Mouse (Mus musculus) adrenal gland, adult 8-10 months (tissue): ENCODE results near the gene P4hb. TPM values are rescaled to one million over a fixed set of nuclear protein-coding genes. Genes with fewer than 3 reads are reported as not detected.
"Not testable (repeated sequence)": the region's sequence is repeated elsewhere in the genome, so short reads cannot be mapped to it uniquely, and the experiment has no call there.

Experiments used
- DNase-seq: peaks from one replicate; pipeline ENCODE4 v3.0.0; 2022
- total RNA-seq, 4 experiments: library from RNA; stranded (reverse); gene quantifications; 2 replicates each; pipeline ENCODE4 v1.2.4; 2022

P4hb gene
- total RNA-seq, 4 experiments from 2014 or later = 439 to 580 (median 550) TPM

- DNase-seq = peak; percentile 89
Observed at GRCm38 (mm10) chr11:120598283-120598989, 25.4 kb upstream of the P4hb start, which contains the start of the genes Alyref and Anapc11. Gene Alyref (minus strand): TSS chr11:120598365. Gene Anapc11 (plus strand): TSS chr11:120598421.

DNA sequence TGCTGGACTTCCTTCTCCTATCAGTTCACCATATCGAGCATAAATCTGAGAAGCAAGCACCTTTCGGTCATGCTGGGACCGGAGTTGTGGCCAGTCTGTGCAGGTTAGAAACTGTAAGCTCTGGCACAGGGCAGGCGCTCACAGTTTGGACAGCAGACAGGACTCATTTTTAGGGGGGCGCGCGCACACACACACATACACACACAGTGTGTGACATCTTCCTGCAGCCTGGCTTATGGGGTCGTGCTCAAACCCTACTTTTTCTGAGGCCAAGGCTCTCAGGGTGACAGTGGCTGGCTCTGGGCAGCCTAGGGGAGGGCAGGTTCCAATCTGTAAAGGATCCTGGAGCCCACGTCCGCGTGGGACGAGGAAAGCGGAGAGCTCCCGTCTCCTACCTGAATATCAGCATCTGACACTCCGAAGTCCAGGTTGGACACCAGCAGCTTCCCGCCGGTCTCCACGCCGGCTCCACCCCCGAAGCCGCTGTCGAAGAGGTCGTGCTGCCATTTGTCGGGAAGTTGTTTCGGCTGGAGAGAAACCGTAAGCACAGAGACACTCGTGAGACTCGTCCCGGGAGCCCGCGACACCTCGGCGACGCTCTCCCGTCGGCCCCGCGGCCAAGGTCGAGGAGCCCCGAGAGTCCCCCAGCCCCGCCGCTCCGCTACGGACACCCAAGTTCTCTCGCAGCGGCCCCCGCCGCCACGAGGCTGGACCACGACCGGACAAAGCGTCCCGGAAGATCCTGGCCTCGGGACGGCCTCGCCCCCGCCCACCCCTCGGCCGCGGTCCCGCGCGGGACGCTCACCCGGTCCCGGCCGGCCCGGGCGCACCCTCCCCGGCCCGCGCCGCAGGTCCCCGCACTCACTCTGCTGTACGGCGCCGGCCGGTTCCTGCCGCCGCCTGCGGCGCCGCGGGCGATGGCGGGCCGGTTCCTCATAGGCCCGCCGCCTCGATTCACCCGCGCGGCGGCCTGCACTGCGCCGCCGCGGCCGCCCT, 24.5 kb upstream of the P4hb start:
- no peak for DNase-seq

DNA sequence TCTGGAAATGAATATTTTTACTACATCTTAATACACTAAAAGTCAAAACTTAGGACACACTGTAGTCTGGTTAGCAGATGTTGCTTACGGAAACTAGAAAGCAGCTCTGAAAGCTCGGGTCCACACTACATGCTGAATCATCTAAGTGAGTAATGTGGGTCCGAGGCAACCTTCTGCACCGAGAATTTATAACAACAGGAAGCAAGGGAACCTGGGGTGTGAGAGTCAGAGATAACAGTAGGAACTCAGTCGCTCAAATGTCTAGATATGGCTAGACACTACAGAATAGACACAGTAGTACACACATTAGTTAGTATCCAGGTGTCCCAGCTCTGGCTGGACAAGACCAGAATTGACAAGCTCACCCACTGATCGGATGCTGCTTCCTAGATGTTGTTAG, 15.5 kb upstream of the P4hb start:
- DNase-seq = no peak

- no peak for DNase-seq
Observed at GRCm38 (mm10) chr11:120583937-120584336, 10.9 kb upstream of the P4hb start.

GRCm38 (mm10) chr11:120582982-120583293, 9.9 kb upstream of the P4hb start:
- DNase-seq = not testable (repeated sequence)

GRCm38 (mm10) chr11:120582268-120582981, 9.4 kb upstream of the P4hb start:
- DNase-seq = no peak

DNA sequence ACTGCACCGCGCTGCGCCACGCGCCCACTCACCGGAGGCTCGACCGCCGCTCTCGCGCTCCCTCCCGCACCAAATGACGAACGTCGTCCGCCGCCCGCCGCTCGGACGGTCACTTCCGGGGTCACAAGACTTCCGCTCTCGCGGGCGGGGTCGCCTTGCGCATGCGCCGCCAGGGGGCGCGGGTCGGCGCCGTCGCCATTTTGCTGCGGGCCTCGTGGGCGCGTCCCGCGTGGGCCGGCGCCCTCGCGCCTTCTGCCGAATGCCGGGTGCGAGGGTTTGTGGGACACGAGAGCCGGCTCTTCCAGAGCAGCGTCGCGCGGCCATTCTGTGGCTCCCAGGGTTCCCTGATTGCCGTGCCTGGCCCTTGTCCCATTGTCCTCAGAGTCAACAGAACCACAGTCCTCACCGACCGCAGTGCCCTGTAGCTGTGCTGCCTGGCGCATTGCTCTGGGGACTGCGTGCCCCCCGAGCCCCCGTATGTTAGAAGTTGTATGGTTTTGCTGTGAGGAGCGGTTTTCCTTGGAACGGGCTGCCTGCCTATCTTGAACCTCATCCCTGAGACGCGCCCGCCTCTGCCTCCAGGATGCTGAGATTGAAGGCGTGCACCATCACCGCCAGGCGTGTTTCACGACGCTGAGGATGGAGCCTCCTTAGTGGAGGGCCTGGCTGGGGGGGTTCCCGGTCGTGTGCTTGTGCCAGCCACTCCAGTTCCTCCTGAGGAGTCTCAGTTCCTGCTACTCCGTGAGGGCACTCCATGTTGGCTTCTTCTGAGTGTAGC, 8.6 kb upstream of the P4hb start, which contains the start of gene Arhgdia:
TSS of gene Arhgdia (minus strand) at position 135 of the 778 bp plus-strand sequence.
- DNase-seq = peak; percentile 84

- DNase-seq = no peak
Observed at GRCm38 (mm10) chr11:120580871-120581331, 7.8 kb upstream of the P4hb start.

- no peak for DNase-seq
Observed at GRCm38 (mm10) chr11:120580190-120580589, 7.1 kb upstream of the P4hb start.

- peak; percentile 22 for DNase-seq
Observed at GRCm38 (mm10) chr11:120579316-120580107, 6.5 kb upstream of the P4hb start.

DNA sequence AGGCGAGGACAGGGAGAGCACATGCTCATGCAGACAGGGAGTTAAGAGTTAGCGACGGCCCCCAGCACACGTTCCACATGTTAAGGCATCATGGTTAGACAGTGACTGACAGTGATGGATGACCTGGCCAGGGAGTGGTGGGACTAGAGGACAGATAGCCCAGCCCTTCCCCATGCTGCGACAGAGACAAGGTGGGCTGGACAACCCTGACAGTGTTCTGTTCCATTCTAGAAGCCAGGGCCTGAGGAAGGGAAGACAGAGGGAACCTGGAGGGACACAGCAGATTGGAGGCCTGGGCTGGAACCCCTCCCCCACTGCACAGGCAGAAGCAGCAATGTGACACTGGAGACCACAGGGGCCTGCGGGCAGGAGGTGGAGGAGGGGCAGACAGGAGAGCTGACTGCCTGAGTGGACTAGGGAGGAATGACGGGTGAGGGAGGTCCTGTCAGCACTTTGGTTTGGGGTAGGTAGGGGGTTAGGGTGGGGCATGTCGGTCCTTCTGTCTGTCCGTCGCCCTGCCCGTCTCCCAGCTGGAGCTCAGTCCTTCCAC, 5.7 kb upstream of the P4hb start:
- peak; percentile 30 for DNase-seq

DNA sequence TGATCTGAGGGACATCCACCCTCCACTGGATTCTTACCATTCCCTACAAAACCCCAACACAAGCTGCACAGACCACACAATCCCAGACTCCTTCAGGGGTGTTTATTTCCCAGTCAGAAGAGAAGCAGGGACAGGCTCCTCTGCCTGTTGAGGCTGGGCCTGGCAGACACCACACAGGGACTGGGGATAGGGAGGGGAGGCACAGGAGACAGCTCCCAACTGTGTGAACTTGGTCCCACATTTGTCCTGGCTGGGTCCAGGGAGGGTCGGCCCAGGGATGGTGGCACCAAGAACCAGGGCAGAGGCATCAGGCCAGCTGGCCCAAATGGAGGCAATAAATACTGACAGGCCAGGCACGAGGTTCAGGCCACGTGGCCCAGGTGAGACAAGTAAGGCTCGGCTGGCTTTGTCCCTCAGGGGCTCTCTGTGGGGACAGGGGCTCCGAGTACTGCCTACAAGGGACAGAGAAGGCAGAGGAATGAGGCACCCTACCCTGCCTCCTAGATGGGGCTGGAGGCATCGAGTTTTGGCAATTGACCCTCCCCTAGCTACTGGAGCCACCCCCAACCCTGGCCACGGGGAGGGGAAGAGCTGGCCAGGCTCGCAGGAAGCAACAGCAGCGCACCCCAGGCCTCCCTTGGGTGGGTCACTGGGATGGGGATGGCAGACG, 5.1 kb upstream of the P4hb start:
- peak; percentile 21 for DNase-seq

- no peak for DNase-seq
Observed at GRCm38 (mm10) chr11:120577211-120578023, 4.4 kb upstream of the P4hb start.

DNA sequence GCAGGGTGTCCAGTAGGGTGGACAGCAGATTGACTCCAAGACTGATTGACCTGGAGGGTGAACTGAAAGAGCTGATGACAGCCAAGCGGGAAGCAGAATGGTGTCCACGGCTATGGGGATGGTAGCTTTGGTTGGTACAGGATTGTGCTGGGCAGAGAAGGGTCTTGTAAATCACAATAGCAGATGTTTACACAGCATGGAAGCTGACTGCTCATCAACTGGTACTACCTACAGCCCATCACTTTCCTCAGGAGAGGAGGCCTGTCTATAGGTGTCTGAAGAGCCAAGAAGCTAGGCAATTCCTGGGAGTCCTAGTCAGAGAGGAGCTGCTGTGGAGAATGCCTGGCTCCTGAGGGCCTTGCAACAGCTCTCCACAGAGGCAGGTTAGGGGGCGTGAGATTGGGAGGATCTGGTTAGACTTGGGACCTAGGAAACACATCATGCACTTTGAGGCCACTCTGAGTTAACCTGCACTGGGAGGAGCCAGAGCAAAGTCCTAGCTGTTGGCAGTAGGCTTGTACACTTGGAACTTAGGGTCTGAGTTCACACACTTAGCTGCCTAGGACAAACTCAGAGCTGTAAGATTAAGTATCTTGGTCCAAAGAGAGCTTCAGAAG, 3.4 kb upstream of the P4hb start:
- no peak for DNase-seq

DNA sequence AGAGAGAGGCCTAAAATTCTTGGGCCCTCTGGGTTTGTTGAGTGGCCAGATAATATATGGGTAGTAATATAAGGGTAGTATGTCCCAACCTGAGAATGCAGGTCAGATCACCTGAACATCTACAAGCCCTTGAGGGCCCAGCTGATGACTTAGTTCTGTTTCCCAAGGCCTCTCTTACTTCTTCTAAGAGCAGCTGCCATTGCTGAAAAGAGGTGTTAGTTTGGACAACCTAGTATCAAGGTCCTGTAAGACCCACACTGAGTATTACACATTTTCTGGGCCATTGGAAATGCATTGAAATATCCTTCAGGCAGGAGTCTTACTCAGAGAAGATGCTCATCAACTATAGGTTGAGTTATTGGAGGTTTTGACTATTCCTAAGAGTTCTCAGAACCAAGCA, 2.9 kb upstream of the P4hb start:
- no peak for DNase-seq

- no peak for DNase-seq
Observed at GRCm38 (mm10) chr11:120575046-120575445, 2.0 kb upstream of the P4hb start.

DNA sequence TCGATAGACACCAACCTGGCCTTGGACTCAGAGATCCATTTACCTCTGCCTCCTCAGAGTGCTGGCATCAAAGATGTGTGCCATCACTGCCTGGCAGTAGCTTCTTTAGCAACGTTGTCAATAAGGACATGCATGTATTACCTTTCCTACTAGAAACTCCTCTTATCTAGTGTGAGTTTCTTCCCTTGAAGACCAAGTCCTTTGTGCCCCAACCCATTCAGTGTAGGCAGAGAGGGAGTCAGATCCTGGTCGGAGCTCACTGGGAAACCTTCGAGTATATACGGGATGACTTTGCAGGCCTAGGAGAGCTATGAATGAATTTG, 1.2 kb upstream of the P4hb start:
- no peak for DNase-seq

DNA sequence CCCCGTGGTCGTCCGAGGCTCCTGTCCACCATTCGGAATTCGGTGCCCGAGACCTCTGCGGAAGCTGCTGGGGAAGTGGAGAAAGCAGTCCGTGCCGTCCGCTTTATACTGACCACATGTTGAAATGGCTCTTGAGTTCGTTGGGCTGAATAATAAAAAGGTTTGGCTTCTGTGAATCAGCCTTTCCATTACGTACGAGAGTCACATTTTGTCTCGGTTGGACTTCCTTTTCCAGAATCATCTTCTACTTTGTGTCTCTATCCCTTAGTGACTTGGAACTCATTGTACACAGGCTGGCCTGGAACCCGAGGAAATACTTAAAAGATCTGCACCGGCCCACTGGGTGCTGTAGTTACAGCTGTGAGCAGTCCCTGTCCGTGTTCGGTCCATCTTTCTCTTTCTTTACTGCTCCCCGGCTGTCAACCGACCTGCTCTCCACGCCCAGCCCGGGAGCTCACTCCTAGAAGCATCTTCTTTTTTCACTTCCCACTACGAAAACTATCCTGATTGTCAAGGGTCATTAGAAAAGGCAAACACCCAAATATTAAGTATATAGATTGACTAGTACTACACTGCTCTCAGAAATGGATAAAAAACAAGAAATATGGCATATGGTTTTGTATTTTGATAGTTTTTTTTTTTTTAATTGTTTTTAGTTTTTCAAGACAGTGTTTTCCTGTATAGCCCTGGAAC, 678 bp upstream of the P4hb start:
- DNase-seq = no peak
